Mouse (Mus musculus) stomach, postnatal 0 days (tissue): Measurements from ENCODE around the gene 2900011O08Rik.

ENCODE experiments used
- CTCF ChIP-seq: IDR thresholded peaks from 2 replicates; pipeline ENCODE4 v1.5.1; 2016; ENCODE audit warnings: antibody characterized with exemption, low read depth, mild to moderate bottlenecking, moderate library complexity
- EP300 ChIP-seq: optimal IDR thresholded peaks from 2 replicates; pipeline ENCODE3; 2016; ENCODE audit warnings: antibody characterized with exemption

DNA sequence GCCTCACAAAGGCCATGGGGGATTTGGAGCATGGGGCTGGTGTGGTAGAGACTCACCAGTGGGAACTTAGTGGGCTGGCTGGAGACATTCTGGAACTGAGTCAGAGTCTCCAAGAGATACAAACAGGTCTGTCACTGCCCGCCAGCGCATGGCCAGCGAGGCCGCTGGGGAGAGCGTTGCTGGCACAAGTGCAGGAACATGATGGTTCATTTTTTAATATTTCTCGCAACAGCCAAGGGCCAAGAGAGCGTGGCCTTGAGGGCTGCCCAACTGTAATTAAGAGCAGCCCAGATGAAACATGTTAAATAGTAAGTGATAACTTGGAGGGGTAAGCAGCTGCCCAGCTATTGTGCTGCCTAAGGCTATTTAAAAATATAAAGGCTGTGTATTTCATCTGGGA lies 138.3 kb downstream of the 2900011O08Rik start:
- TF ChIP-seq CTCF (no peak), EP300 (no peak)
